Mouse (Mus musculus) frontal cortex, postnatal 10 days (tissue): ENCODE measurements around the gene Cpeb4.

Source experiments
- DNase-seq, 2 experiments: peaks; one replicate each; pipeline ENCODE4 v3.0.0; 2022; ENCODE audit warnings: low spot score in 2 of 2, mixed read lengths in 1 of 2

The Cpeb4 gene

DNA sequence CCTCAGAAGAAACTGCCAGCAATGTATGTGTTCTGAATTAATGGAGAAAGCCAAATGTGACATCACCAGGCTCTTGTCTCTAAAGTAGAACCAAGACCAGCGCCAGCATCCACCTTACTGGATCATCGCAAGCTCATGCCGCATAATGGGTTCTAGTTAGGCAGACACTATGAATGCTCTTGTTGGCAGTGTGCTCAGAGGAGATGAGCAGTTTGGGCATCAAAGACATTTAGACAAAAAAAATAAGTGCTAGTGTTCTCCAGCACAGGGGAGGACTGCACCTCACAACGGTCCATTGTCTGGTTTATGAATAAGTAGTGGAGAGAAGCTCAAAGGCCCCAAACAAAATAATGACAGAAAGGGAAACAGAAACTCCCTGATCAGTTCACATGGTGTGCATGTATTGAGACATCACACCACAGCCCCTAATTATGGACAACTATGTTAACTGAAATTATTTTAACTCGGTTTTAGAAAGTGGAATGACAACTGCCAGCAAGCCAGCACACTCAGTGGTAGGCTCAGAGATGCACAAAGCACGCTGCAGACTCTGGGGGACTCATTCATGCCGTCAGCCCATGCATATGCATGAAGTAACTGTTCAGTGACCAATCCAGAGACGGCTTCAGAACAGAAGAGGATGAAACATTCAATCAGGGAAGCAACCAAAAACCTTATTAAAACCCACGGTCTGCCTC lies 25.1 kb upstream of the Cpeb4 start:
- no peak for DNase-seq

DNA sequence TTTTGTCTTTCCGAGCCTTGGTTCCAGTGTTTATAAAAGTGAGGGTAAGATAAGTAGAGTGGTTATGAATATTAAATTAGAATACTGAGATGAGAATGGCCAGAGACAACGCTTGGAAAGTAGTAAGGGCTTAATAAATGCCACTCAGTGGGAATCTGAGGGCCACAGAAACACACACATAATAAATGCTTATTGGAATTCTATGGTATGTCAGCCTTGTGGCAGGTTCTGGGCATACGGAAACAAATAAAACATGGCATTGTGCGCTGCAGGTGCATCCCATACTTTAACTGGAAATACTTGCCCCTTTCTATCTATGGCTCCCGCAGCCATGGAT lies 24.6 kb upstream of the Cpeb4 start:
- DNase-seq, result no peak

DNA sequence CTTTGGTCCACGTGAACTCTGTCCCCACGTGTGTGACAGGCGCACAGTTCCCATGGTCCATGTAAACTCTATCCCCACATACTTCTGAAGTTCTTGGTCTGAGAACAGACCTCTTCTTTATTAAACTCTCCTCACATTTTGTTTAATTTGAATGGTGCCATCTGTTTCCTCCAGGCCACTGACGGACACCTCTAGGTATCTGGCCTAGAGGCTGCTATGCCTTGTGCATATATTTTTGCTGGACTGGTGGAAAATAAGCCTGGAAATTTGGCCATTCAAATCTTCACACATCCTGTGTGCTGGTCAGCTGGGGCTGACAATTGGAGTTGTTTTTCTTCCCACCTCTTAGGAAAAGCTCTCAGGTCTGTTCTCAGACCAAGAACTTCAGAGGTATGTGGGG lies 23.3 kb upstream of the Cpeb4 start:
- no peak for DNase-seq

DNA sequence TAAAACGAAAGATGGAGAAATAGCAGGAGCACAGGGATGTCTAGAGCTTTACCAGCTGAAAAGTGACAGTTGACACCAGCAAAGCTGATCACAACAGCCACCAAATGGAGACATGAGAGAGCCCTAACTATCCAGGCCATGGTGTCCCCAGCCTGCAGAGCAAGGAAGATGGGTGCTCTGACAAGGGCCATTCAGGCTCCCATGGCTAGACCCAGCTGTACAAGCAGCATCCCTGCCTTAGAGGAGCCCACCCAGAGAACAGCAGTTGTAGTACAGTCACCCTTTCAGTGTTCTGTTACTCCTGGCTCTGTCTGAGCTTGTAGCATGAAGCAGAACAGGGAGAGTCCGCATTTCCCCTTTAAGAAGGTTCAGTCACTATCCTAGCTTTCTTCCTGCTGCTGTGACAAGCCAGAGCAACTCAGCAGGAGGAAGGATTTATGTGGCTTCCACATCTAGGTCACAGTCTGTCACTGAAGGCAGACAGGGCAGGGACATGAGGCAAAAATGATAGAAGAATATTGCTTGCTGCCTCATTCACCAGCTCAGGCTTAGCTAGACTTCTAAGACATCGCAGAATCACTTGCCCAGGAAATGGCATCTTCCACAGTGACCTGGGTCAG lies 21.7 kb upstream of the Cpeb4 start:
- DNase-seq, result no peak

DNA sequence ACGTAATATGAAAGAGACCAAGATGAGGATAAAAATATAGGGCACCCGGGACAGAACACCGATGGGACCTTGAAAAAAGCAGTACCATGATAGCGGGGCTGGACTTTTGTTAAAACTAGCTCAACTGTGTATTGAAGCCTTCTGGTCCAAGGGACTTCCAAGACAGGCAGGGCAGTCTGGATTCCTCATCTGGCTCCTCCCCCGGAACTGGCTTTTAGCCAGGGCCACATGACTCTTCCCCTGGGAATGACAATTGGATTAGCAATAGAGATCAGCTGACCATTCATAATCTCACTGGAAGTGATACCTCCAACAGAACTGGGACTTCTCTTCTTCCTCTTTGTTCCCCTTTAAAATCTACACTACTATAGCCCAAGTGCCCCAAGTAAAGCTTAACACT lies 21.0 kb upstream of the Cpeb4 start:
- DNase-seq, result no peak

DNA sequence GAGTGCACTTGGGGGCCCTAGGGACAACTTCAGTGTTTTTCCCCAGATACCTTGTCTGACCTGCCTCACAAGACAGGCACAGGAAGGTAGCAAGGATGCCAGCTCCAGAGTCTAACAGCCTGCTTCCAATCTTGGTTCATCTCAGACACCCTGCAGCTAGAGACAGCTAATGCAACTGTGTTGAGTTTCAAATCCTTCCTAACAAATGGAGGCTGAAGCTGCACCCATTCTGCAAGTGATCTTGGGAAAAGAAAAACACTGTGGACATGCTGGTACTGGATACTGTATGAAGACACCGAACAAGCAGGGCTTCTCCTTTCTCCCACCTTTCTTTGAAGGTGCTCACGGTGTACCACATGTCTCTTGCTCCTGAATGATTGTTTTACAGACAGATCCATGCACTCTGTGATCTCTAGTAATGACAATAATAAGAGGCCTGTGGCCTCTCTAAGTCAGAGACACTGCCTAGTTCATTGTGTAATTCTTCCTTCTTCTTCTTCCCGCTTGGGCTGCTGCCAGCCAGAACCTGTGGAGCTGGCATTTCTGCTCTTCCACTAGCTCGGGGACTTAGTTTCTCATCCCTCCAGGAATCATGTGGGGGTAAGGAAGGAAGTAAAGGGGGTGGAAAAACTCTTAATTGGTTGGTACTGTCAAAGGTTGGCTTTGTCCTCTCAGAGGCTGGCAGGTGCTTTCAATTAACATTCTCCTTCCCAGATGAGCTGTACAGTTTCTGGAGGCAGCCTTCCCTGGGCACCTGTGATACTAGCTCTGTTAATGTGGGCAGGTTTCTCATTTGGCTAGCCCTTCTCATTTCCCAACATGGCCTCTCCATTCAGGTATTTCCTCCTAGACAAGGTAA lies 20.1 kb upstream of the Cpeb4 start:
- no peak for DNase-seq

DNA sequence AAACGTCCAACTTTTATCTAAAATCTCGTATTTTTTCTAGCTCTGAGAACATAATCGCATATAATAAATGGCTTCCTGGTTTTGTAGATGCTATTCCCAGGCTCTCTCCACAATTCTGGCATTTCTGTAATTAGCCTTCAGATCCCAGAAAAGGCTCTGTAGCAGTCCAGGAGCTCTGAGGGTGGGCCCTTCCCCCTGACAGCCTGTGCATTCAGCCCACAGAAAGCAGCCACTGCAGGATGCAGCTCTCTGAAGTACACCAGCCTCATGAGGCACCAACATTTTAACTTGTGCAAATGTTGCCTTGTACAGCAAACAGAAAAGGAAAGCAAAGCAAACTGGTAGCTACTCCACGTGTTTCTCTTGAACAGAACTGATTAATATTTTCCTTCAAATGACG lies 17.1 kb upstream of the Cpeb4 start:
- DNase-seq, result peak in 1 of 2 experiments; percentile 14

DNA sequence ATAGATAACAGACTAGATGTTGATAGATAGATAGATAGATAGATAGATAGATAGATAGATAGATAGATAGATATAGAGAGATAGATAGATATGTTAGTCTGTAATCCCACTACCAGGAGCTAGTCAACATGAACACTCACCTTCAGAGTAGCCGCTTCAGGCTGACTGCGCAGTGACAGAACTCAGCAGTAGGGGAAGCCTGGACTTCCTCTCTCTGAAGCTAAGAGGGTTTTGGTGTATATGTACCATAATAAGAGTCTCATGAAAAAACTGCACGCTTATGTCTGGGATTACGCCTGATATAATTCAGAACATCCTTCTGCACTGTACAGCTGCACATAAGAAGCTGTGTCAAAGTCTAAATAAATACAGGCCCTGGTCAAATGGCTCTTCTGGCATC lies 14.5 kb upstream of the Cpeb4 start:
- no peak for DNase-seq

DNA sequence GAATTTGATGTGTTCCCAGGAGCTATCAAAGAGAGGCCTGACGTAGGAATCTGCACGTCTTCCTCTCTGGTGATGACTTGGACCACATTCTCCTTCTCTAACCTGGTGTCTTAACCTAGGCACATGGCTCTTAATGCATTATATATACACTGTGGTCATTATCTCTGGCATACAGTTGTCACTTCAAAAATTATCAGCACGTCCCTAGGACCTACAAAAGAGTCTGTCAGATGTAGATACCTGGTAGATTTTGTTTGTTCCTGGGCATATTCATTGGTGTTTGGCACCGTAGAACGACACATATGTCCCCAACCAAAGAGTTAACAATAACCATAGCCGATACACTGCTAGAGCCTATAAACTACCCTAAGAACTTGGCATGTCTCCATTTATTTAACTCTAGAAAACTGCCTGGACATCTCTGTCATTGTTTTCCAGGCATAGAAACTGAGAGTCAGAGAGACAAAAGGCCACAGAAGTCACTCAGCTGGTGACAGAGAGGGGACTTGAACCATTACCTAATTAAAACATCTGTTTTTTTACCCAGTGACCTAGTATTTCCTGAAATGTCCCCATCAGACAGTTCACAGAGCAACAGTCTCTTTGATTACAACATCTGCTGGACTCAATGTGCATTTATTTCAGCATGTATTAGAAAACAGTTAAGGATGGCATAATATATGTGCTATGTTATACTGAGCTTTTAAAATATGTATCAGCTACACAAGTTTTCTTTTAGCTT lies 10.7 kb upstream of the Cpeb4 start:
- no peak for DNase-seq

DNA sequence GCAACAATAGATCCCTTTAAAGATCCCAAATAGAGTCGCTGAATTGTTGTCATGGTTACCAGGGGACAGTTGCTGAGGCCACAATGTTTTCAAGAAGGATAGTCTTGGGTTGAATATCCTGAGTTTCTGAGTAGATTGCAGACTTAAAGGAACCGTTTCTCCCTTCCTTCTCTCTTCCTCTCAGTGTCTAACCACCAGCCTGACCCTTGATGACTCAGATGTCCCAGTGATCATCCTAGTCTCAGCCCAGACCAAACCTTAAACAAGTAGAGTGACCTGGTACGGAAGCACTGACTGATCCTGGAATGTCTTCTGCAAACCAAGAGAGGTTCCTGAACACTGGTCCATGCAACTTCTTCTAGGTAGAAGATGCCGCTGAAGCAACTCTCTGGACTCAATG lies 4.0 kb upstream of the Cpeb4 start:
- DNase-seq, result no peak

DNA sequence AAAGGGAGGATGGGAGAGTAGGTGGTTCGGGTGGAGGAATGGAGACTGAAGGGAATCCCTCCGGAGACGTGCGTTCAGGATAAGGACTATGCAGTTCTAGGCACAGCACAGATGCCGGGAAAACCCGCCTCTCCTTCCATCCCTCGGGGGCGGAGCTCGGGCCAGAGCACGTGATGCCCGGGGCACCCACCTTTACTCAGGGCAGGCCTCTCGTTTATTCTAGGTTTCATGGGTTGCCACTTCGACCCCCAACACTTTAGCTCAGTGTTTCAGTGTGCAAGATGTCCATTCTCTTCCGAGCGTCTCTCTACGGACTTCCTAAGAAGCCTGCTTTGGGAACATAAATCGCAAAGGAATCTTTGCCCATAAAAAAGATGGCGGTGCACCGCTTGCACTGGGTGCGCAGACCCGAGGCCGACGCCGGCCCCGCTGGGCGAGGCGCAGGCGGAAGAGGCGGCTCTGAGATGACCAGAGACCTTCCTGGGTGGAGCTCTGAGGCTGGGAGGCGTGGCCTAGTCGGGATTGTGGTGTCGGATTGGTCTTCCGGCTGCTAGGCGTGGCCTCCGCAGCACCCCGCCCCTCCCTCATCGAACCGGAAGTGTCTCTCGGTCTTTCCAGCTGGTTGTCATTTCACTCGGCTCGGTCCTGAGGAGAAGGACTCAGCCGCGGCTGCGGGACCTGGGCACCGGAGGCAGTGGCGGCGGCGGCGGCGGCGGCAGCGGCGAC lies 1.6 kb upstream of the Cpeb4 start:
- DNase-seq, result peak; percentile 99

DNA sequence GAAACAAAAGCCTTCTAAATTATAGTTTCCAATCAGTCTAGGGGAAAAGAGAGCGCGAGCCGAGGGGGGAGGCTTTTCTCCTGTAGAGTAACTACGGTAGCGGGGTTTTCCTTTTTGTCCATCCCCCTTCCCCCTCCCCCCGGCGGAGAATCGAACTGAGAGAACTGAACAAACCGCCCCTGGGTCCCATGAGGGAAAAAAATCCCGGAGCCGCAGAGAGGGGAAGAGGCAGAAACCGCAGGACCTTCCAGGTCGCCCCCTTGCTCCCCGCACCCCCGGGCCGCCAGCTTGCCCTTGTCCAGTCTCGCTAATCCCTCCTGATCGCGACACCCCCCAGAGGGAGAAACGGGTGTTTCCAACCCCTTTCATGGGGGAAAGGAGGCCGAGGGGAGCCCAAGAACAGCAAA lies 873 bp upstream of the Cpeb4 start:
- peak; percentile 50 to 62 for DNase-seq

DNA sequence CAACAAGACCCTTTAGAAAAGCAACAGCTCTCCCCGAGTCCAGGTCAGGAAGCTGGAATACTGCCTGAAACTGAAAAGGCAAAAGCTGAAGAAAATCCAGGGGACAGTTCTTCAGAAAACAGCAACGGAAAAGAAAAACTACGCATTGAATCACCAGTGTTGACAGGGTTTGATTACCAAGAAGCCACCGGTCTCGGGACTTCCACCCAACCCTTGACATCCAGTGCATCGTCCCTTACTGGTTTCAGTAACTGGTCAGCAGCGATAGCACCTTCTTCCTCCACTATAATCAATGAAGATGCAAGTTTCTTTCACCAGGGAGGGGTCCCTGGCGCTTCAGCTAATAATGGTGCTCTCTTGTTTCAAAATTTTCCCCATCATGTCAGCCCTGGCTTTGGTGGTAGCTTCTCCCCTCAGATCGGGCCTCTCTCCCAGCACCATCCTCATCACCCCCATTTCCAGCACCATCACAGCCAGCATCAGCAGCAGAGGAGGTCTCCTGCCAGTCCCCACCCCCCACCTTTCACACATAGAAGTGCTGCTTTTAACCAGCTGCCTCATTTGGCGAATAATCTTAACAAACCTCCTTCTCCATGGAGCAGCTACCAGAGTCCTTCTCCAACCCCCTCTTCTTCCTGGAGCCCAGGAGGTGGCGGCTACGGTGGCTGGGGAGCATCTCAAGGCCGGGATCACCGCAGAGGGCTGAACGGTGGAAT lies 693 bp downstream of the Cpeb4 start:
- DNase-seq, result peak; percentile 35 to 48

DNA sequence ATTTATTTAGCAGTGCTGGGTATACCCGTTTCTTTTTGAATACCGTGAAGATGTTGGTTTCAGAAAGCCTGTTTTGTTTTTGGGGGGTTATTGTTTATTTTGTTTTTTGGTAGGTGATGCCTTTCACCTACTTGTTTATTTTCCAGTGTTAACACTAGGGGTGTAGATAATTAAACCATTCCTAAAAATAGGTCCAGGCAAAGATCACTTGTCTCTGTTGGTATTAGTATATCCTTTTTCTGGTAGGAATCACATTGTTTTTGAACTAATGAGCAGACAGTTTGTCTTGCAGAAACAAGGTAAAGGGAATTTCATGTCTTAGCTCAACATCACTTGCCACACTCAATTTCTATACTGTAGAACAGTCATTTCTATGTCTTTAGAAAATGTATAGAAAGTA lies 2.1 kb downstream of the Cpeb4 start:
- no peak for DNase-seq

DNA sequence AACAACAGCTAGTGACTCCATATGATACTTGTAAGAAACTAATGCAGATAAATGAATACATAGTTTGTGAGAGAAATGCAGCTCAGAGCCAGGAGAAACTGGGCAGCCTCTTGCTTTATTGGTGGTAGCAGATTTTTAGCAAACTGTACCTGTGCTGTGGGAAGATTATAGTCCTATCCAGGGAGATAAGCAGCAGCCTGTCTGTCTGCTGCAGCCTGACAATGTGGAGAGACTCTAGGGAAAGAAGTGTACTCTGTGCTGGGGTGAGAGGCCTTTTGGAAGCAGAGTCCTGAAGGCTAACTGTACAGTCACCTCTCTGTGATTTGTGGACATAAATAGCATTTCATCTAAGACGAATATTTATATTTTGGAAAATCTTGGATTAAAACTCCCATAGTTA lies 11.7 kb downstream of the Cpeb4 start:
- DNase-seq, result no peak

DNA sequence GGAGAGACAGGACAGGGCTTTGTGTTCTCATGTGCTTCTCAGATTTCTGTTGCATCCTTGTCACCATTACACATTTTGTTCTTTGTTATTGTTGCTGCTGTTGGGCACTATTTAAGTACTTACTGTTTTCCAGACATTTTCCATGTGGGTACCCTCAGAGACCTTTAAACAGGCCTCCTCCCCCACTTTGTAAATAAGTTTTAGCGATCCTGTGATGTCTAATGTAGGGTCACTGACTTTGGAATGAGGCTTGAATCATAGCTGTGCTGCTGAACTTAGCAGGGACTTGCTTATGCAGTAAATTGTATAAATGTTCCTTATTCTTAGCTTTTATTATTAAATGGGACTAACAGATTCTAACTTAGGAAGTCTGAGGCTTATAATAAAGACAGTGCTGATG lies 13.8 kb downstream of the Cpeb4 start:
- DNase-seq, result no peak

DNA sequence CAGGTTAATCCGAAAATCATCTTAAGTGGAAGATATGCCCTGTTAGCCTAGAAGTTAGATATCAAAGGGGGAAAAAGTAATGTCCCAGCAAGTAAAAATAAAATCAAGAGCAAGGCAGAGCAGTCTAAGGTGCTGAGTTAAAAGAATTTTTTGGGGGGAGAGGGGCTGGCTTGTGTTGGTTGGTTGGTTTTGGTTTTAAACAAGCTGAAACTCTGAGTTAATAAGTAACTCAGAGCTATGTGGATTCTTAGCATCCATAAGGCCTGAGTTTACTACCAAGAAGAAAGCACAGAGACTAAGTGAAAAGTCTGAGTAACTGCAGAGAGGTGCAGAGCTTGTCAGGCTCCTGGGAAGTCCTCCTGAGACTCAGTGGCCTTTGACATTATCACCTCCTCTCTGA lies 16.2 kb downstream of the Cpeb4 start:
- DNase-seq, result no peak

DNA sequence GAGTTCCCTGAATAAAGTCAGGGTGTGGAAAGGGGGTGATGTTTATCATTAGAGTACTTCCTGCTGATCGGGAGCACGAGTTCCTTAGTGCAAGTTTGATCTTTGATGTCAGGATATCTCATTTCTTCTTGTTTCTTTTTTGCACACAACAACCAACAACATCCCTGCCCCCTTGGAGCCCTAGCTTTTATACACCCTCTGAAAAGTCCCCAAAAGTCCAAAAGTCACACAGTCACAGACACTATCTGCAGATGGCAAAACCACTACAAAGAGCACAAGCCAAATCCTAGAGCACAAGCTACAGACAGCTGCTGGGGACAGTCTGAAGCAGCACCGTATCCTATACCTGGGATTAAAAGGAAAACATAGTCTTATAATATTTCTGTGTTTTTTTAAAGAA lies 20.1 kb downstream of the Cpeb4 start:
- DNase-seq, result no peak

DNA sequence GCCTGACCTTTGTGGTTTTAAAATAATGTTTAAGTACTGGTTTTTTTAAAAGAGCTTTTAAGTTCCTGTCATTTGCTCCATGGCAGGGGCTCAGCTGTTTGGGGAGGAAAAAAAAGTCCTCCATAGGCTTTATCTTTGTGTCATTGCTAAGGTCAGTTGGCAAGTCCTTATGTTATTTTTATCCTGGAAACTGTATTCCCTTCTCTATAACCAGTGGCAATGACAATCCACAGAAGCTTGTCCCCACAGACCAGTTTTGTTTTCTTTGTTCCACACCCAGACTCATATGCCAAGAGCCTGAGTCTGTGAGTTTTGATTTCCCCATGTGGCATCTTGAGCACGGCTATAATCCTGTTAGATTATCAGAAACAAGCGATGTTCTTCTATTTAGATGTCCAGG lies 21.6 kb downstream of the Cpeb4 start:
- DNase-seq, result no peak

DNA sequence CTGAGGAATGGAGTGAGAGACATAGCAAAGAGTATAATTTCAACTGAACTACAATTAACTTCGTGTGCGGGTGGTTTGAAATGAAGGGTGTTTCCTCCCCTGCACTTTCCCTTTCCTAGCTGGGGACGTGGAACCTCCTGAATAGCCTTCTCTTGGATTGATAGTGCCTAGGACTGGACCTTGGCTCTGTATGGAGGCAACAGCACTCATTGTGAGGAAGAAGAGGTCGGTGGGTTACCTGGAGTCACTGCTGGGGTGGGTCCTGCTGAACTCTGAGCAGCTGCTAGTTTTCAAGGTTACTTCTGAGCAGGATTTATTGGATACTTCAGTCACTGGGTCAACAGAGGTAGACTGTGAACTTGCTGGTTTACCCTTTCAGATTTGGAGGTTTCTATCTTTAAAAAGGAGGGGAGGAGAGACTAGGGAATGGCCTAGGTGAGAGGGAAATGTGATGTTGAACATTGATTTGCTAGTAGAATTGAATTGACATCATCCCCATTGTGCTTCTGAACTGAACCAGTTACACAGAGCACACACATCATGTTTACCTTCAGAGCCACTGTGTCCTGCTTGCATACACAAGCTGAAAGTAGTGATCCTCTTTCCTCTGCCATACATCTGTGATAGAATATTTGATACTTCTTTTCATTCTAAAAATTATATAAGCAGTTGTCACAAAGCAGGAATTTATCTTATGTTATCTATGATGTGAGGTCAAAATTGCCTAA lies 24.2 kb downstream of the Cpeb4 start:
- DNase-seq, result no peak
